Mouse (Mus musculus) liver, embryonic 16.5 days (tissue): ENCODE results near the gene Ascl4. TPM values are rescaled to one million over a fixed set of nuclear protein-coding genes. Genes with fewer than 3 reads are reported as not detected.

ENCODE experiments used
- ATAC-seq: fragments of 200-750 bp; cut with Nextera tagmentation; 2 replicates; pipeline ENCODE4 v1.8.0; 2017; ENCODE audit warnings: low read depth, mild to moderate bottlenecking, moderate number of reproducible peaks, moderate library complexity
- H3K27ac ChIP-seq: fragments of 300-500 bp; sonication (generic); 2 replicates; pipeline ENCODE4 v1.5.1; 2014; ENCODE audit warnings: mild to moderate bottlenecking, low read length
- H3K27me3 ChIP-seq: fragments of 300-500 bp; sonication (generic); 2 replicates; pipeline ENCODE4 v1.6.1; 2014; ENCODE audit warnings: low read depth, low read length, mixed read lengths; ENCODE audit not compliant: control insufficient read depth, insufficient read depth
- H3K36me3 ChIP-seq: fragments of 300-500 bp; sonication (generic); 2 replicates; pipeline ENCODE4 v1.6.1; 2014; ENCODE audit warnings: mild to moderate bottlenecking; ENCODE audit not compliant: control insufficient read depth, insufficient read depth
- H3K4me1 ChIP-seq: fragments of 300-500 bp; sonication (generic); 2 replicates; pipeline ENCODE4 v1.6.1; 2014; ENCODE audit warnings: low read depth, low read length, mixed read lengths; ENCODE audit not compliant: control insufficient read depth
- H3K4me2 ChIP-seq: fragments of 300-500 bp; sonication (generic); 2 replicates; pipeline ENCODE4 v1.6.1; 2014; ENCODE audit warnings: low read depth, low read length, mixed read lengths
- H3K4me3 ChIP-seq: fragments of 300-500 bp; sonication (generic); 2 replicates; pipeline ENCODE4 v1.5.1; 2014; ENCODE audit warnings: low read depth, mild to moderate bottlenecking, low read length
- H3K9ac ChIP-seq: fragments of 300-500 bp; sonication (generic); 2 replicates; pipeline ENCODE4 v1.6.1; 2014; ENCODE audit warnings: low read depth, low read length
- H3K9me3 ChIP-seq: fragments of 300-500 bp; sonication (generic); replicated peaks from 2 replicates; pipeline ENCODE4 v1.6.1; 2016; ENCODE audit warnings: low read length; ENCODE audit not compliant: control insufficient read depth
- WGBS: fragments of 180-500 bp; shearing (Covaris S2); extraction: QIAGEN DNeasy Blood & Tissue Kit; methylation state at CpG from one replicate; pipeline ENCODE4 v1.1.7; 2014; ENCODE audit not compliant: insufficient replicate concordance; 5-methylcytosine and 5-hydroxymethylcytosine counted together
- polyA plus RNA-seq: library from polyadenylated mRNA; unstranded; fragments of >200 nt; fragmentation: Nextera tagmentation; extraction: Ambion mirVana; gene quantifications from 2 replicates; pipeline ENCODE4 v1.2.1, GENCODE M21; 2015

Gene Ascl4
- polyA plus RNA-seq, 1 experiment from 2014 or later = not detected

GRCm38 (mm10) chr10:85967411-85968156 lies 40.1 kb downstream of the Ascl4 start:
- 57% methylated on average over 17 of the region's 17 CpGs for WGBS
- ATAC-seq = no peak
- no peaks in the 10 kb centered on the region for H3K36me3 ChIP-seq

DNA sequence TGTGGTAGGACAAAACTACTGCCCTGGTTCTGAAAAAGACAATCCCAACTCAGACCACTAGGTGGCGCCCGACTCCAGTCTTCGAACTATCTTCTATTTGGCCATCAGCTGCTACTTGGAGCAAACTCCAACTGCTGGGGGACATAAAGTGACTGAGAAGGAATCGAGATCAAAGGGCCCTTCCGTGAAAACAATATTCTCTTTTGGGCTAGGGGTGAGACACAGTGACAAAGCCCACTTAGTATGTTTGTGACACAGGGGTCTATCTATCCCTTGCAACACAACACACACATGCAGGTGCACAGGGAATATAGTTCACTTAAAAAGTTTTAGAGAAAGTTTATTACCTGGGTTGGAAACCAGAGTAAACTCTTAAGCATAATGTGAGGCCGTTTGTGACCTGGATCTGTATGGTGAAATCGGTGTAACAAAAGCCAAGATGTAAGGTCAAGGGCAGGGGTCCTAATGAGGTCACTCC lies 40.7 kb downstream of the Ascl4 start:
- WGBS = 9% methylated on average over 7 of the region's 7 CpGs
- Histone ChIP-seq H3K36me3 (no peaks in the 10 kb centered on the region), H3K27me3 (no peaks in the 10 kb centered on the region; the same call in 1 of the 2 replicates), H3K9me3 (no peaks in the 10 kb centered on the region), H3K27ac (no peak overlapping the region), H3K4me2 (no peak overlapping the region), H3K4me1 (no peaks in the 10 kb centered on the region), H3K9ac (no peak overlapping the region), H3K4me3 (no peak overlapping the region)
- no peak for ATAC-seq

More at GRCm38 (mm10) chr10:85967411-85968156, 40.1 kb downstream of the Ascl4 start:
- no peak overlapping the region for H3K9ac ChIP-seq
- no peaks in the 10 kb centered on the region for H3K9me3 ChIP-seq
- no peak overlapping the region for H3K27ac ChIP-seq
- H3K4me1 ChIP-seq = no peaks in the 10 kb centered on the region
- H3K4me3 ChIP-seq = no peak overlapping the region
- no peak overlapping the region for H3K4me2 ChIP-seq
- no peaks in the 10 kb centered on the region; the same call in 1 of the 2 replicates for H3K27me3 ChIP-seq

- ATAC-seq = no peak
- H3K27me3 ChIP-seq = no peaks in the 10 kb centered on the region; the same call in 1 of the 2 replicates
- no peak overlapping the region for H3K27ac ChIP-seq
- H3K4me2 ChIP-seq = no peak overlapping the region
- 29% methylated on average over 2 of the region's 2 CpGs for WGBS
- no peaks in the 10 kb centered on the region for H3K36me3 ChIP-seq
- no peak overlapping the region for H3K4me3 ChIP-seq
- H3K9me3 ChIP-seq = no peaks in the 10 kb centered on the region
- no peaks in the 10 kb centered on the region for H3K4me1 ChIP-seq
- no peak overlapping the region for H3K9ac ChIP-seq
These were observed 41.2 kb downstream of the Ascl4 start for GRCm38 (mm10) chr10:85968731-85969130.

- ATAC-seq = no peak
- no peak overlapping the region for H3K4me3 ChIP-seq
- H3K27me3 ChIP-seq = no peaks in the 10 kb centered on the region; the same call in 1 of the 2 replicates
- no peaks in the 10 kb centered on the region for H3K36me3 ChIP-seq
- H3K9me3 ChIP-seq = no peaks in the 10 kb centered on the region
- H3K4me1 ChIP-seq = no peaks in the 10 kb centered on the region
- no peak overlapping the region for H3K4me2 ChIP-seq
- H3K27ac ChIP-seq = no peak overlapping the region
- no peak overlapping the region for H3K9ac ChIP-seq
- 29% methylated on average over 8 of the region's 8 CpGs for WGBS
These were observed 42.6 kb downstream of the Ascl4 start for GRCm38 (mm10) chr10:85969894-85970620.

- H3K9me3 ChIP-seq = no peaks in the 10 kb centered on the region
- no peak overlapping the region for H3K4me3 ChIP-seq
- H3K27me3 ChIP-seq = no peaks in the 10 kb centered on the region
- no peak for ATAC-seq
- H3K4me1 ChIP-seq = no peaks in the 10 kb centered on the region
- no peak overlapping the region for H3K9ac ChIP-seq
- no peak overlapping the region for H3K27ac ChIP-seq
- no peaks in the 10 kb centered on the region for H3K36me3 ChIP-seq
- 66% methylated on average over 9 of the region's 9 CpGs for whole genome bisulfite sequencing
- H3K4me2 ChIP-seq = no peak overlapping the region
These were observed 44.3 kb downstream of the Ascl4 start for GRCm38 (mm10) chr10:85971826-85972225.

DNA sequence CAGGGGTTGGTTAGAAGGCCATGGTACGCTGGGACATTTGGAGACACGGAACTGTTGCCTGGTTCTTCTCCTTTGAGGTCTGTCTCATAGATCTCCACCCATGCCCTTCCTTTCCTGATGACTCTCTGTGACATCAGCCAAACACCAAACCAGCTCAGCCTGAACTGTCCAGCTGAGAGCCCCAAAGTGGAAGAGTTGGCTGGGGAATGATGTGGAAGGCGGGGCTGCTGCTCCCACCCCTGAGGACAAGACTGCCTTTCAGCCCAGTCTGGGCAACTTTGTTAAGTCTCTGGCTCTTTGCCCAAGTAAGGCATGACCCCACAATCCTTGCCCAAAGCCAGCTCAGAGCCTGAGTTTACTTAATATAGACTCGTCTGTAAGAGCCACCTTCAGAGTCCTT lies 45.4 kb downstream of the Ascl4 start:
- Histone ChIP-seq H3K4me3 (no peak overlapping the region), H3K9ac (no peak overlapping the region), H3K27me3 (no peaks in the 10 kb centered on the region), H3K4me1 (no peaks in the 10 kb centered on the region), H3K27ac (no peak overlapping the region), H3K36me3 (no peaks in the 10 kb centered on the region), H3K9me3 (no peaks in the 10 kb centered on the region), H3K4me2 (no peak overlapping the region)
- no peak for ATAC-seq
- WGBS = 62% methylated on average over 4 of the region's 4 CpGs

DNA sequence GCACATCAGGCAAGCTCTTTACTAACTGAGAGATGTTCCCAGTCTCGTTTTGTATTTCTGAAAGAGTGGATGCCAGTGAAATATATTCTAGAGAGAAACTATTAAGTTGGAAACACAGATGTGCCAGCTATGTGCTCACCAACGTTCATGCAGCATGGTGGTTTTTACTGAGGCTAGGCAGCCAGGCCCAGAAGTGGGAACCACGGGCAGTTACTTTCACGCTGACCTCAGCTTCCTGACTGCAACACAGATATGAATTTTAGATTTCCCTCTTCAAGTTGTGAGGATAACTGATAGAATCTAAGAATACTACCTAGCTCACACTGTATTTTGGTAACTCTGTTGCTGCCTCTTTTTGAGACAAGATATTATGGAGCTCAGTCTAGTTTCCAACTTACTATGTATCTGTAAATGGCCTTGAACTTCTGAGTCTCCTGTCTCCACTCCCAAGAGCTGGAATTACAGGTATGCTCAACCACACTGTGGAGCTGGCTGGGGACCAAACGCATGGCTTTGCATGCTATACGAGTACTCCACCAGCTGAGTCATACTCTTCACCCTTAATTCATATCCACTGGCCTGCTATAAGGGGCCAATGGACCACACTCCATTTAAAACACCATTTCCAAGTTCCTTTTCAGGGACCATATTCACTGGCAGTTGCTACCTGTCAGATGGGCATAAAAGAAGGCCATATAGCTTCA lies 62.1 kb downstream of the Ascl4 start:
- Histone ChIP-seq H3K4me1 (no peaks in the 10 kb centered on the region), H3K27me3 (no peaks in the 10 kb centered on the region), H3K9ac (no peak overlapping the region), H3K9me3 (no peaks in the 10 kb centered on the region), H3K4me3 (no peak overlapping the region), H3K36me3 (no peaks in the 10 kb centered on the region), H3K4me2 (no peak overlapping the region), H3K27ac (no peak overlapping the region)
- ATAC-seq = no peak
- 22% methylated on average over 6 of the region's 6 CpGs for WGBS

GRCm38 (mm10) chr10:85992412-85992811 lies 64.9 kb downstream of the Ascl4 start:
- no peaks in the 10 kb centered on the region for H3K9me3 ChIP-seq
- H3K27me3 ChIP-seq = no peaks in the 10 kb centered on the region
- no peak for ATAC-seq
- no peaks in the 10 kb centered on the region for H3K4me1 ChIP-seq
- H3K36me3 ChIP-seq = no peaks in the 10 kb centered on the region
- 13% methylated on average over 4 of the region's 4 CpGs for WGBS
- H3K4me2 ChIP-seq = no peak overlapping the region
- no peak overlapping the region for H3K4me3 ChIP-seq
- no peak overlapping the region for H3K27ac ChIP-seq
- H3K9ac ChIP-seq = no peak overlapping the region
